Mouse (Mus musculus) liver, postnatal 0 days (tissue): ENCODE measurements around the gene Exoc3l4.

Source experiments
- CTCF ChIP-seq: sonication (generic); IDR thresholded peaks from 2 replicates; pipeline ENCODE4 v1.5.1; 2016; ENCODE audit warnings: antibody characterized with exemption, low read depth
- EP300 ChIP-seq: IDR thresholded peaks from 2 replicates; pipeline ENCODE4 v1.6.1; 2016; ENCODE audit warnings: antibody characterized with exemption, low read depth, mild to moderate bottlenecking

DNA sequence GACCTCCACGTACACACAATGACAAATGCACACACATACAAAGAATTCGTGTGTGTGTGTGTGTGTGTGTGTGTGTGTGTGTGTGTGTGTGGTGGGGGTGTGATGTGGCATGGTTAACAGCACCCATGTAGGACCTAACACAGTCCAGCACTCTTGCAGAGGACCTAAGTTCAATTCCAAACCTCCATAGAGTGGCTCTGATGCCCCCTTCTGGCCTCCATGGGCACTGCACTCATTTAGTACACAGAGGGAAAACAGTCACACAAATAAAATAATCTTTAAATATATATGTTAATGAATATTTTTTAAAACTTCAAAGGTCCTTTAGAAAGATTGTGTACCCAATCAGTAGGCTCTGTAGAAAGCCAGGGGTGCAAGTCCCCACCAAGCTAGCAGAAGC, 63.1 kb downstream of the Exoc3l4 start:
- peak; percentile 75 for TF ChIP-seq CTCF
- TF ChIP-seq EP300, result no peak
